Mouse (Mus musculus): ENCODE data around the gene Chsy1. TPM values are rescaled to one million over a fixed set of nuclear protein-coding genes. Genes with fewer than 3 reads are reported as not detected.
"Not testable (repeated sequence)": the region's sequence is repeated elsewhere in the genome, so short reads cannot be mapped to it uniquely, and the experiment has no call there.

The Chsy1 gene
- total RNA-seq, 1 experiment from 2014 or later = 48.8 TPM

DNA sequence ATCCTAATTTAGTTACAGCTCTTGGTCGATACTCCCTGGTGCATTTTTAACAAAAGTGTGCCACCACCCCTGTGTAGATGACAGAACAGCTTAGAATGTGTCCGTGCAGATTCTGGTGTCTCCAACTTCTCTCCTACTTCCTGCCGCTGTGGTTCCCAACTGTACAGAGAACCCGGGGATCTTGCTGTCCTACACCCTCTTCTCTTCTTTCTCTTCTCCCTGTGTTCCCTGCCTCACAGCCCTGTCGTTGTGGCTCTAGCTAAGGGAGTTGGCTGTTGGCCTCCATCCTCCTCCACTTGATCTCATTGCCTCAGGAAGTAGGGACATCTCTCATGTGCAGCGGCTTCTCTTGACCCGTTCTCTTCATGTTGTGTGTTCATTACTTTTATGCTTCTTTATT is 59.6 kb downstream of the Chsy1 start:
- ATAC-seq (replicated peaks; ENCODE audit: low read depth, poor library complexity, severe bottlenecking) = no peak

GRCm38 (mm10) chr7:66169476-66169875 is 60.2 kb downstream of the Chsy1 start:
- ATAC-seq (replicated peaks; ENCODE audit: low read depth, poor library complexity, severe bottlenecking) = no peak

DNA sequence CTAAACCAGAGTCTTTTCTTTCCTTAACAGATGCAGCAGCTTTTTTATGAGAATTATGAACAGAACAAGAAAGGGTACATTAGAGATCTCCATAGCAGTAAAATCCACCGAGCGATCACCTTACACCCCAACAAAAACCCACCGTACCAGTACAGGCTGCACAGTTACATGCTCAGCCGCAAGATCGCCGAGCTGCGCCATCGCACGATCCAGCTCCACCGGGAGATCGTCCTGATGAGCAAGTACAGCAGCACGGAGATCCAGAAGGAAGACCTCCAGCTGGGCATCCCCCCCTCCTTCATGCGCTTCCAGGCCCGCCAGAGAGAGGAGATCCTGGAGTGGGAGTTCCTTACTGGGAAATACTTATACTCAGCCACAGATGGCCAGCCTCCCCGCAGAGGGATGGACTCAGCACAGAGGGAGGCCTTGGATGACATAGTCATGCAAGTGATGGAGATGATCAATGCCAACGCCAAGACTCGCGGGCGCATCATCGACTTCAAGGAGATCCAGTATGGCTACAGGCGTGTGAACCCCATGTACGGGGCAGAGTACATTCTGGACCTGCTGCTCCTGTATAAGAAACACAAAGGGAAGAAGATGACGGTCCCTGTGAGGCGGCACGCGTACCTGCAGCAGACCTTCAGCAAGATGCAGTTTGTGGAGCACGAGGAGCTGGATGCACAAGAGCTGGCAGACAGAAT is 61.6 kb downstream of the Chsy1 start:
- ATAC-seq (replicated peaks; ENCODE audit: low read depth, poor library complexity, severe bottlenecking) = no peak

GRCm38 (mm10) chr7:66175738-66176137 is 66.4 kb downstream of the Chsy1 start:
- ATAC-seq (replicated peaks; ENCODE audit: low read depth, poor library complexity, severe bottlenecking) = peak; percentile 51

DNA sequence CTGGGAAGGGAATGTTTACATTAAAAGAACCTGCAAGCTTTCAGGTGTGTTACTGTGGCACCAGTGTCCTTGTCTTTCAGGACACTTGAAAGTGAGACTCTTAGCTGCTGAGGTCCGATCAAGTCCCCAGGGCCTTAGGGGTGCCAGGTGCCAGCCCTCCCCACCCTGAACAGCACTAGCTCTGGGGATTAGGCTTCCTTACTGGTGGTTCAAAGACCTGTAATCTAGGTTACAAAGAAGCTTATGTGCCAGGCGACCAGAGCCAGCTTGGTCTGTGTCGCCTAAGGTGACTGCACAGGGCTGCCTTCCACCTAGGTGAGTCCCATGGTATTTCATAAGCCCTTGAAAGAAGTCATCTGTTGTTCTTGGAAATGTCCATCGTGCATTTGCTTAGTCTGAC is 66.9 kb downstream of the Chsy1 start:
- ATAC-seq (replicated peaks; ENCODE audit: low read depth, poor library complexity, severe bottlenecking) = no peak

DNA sequence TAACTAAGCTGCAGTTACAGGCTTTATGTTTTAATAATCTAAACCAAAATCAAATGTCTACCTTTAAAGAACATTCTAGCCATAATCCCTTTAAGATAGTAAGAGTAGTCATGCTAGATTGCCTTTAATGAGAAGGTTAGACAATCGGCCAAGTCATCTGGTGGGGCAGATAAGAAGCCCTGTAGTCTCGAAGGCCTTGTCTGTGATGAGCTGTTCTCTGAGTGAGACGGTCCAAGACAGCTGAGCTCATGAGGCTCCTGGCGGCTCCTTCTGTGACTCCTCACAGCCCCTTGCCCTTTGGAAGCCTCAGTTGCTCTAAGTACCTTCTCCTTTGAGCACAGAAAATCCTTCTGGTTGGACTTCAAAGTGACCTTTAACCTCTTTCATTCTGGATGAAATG is 67.6 kb downstream of the Chsy1 start:
- no peak for ATAC-seq (replicated peaks; ENCODE audit: low read depth, poor library complexity, severe bottlenecking)

- no peak for ATAC-seq (replicated peaks; ENCODE audit: low read depth, poor library complexity, severe bottlenecking)
Measured at GRCm38 (mm10) chr7:66178101-66178500, 68.8 kb downstream of the Chsy1 start.

- ATAC-seq (replicated peaks; ENCODE audit: low read depth, poor library complexity, severe bottlenecking) = peak; percentile 59
Measured at GRCm38 (mm10) chr7:66179120-66179581, 69.8 kb downstream of the Chsy1 start.

DNA sequence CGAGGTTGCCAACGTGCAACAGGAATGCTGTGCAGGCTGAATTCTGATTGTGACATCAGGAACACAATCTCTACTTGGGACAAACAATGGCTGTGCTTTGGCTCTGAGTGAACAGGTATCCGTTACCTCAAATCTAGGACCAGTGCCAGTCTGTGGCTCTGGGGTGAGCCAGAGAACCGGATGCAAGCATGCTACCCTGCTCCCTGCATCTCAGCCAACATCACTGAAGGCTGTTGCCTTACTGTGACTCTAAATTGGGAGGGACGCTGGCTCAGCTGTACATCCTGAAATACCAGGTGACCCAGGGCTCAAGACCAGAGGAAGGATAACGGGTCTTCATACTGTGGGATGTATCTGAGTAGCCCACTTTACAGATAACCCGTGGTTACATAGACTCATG is 70.4 kb downstream of the Chsy1 start:
- ATAC-seq (replicated peaks; ENCODE audit: low read depth, poor library complexity, severe bottlenecking) = peak; percentile 6

DNA sequence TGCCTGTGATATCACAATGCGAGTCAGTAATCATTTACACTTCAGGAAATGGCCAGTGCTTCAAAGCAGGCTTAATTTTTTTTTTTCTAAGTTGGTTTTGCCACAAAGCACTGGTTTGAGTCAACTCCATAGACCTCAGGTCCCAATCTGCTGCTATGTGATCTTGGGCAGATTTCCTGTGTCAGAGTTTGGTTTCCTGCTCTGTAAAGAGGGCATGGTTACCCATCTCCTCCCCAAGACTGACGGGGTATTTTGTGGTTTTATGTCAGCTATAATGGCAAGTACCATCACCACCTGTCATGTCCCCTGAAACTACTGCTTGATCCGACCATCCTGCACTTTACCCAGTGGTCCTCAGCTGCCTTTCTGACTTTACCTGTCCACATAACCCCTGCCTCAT is 70.9 kb downstream of the Chsy1 start:
- peak; percentile 62 for ATAC-seq (replicated peaks; ENCODE audit: low read depth, poor library complexity, severe bottlenecking)

GRCm38 (mm10) chr7:66180711-66181365 is 71.5 kb downstream of the Chsy1 start:
- no peak for ATAC-seq (replicated peaks; ENCODE audit: low read depth, poor library complexity, severe bottlenecking)

GRCm38 (mm10) chr7:66182075-66182715 is 72.9 kb downstream of the Chsy1 start:
- no peak for ATAC-seq (replicated peaks; ENCODE audit: low read depth, poor library complexity, severe bottlenecking)

- no peak for ATAC-seq (replicated peaks; ENCODE audit: low read depth, poor library complexity, severe bottlenecking)
Measured at GRCm38 (mm10) chr7:66183404-66183803, 74.1 kb downstream of the Chsy1 start.

- ATAC-seq (replicated peaks; ENCODE audit: low read depth, poor library complexity, severe bottlenecking) = no peak
Measured at GRCm38 (mm10) chr7:66184026-66184425, 74.7 kb downstream of the Chsy1 start.

DNA sequence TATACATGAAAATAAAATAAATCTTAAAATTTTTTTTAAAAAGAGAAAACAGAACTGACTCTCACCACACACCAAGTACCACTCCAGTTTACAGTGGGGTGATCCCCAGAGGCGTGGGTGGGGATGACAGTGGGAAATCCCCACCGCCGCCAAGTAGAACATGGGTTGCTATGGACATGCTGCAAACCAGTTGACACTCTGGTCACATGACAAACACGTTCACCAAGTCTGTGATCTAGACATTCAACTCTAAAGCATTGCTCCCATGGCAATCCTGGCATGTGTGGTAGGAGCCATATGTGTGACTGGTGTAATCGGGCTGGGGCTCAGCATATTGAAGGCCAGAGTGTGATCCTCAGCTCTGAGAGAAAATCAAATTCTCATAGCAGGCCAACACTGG is 76.1 kb downstream of the Chsy1 start:
- ATAC-seq (replicated peaks; ENCODE audit: low read depth, poor library complexity, severe bottlenecking) = no peak

GRCm38 (mm10) chr7:66187581-66188231 is 78.4 kb downstream of the Chsy1 start:
- peak; percentile 55 for ATAC-seq (replicated peaks; ENCODE audit: low read depth, poor library complexity, severe bottlenecking)

DNA sequence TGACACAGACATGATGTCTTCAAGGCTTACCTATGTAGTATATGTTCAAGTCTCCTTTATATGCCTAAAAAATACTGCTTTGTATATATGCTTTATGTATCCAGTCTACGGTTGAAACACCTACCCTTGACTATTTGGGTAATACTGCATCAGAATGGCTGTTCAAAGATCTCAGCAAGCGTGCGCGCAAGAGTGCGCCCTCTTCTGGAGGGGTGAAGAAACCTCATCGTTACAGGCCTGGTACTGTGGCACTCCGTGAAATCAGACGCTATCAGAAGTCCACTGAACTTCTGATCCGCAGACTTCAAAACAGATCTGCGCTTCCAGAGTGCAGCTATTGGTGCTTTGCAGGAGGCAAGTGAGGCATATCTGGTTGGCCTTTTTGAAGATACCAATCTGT is 81.1 kb downstream of the Chsy1 start:
- ATAC-seq (replicated peaks; ENCODE audit: low read depth, poor library complexity, severe bottlenecking) = not testable (repeated sequence)

GRCm38 (mm10) chr7:66194511-66194910 is 85.2 kb downstream of the Chsy1 start:
- no peak for ATAC-seq (replicated peaks; ENCODE audit: low read depth, poor library complexity, severe bottlenecking)

DNA sequence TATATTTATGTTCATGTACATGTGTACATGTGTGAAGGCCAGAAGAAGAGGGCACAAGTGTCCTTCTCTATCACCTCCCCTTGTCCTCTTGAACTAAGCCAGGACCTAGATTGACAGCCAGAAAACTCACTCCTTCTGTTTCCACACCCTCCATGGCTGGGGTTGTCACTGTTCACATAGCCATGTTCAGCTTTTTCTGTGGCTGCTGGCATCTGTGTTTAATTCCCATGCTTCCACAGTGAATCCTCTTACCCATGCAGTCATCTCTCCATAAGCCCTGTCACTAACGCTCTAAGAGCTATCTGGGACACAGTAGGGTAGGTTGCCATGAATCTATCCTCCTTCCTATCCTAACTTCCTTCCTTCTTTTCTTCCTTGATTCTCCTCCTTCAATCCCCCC is 86.6 kb downstream of the Chsy1 start:
- no peak for ATAC-seq (replicated peaks; ENCODE audit: low read depth, poor library complexity, severe bottlenecking)

- peak; percentile 68 for ATAC-seq (replicated peaks; ENCODE audit: low read depth, poor library complexity, severe bottlenecking)
Measured at GRCm38 (mm10) chr7:66196609-66197445, 87.5 kb downstream of the Chsy1 start.

Data from common myeloid progenitor, adult 5-6 weeks (primary cell).